In the genomic region with DNA sequence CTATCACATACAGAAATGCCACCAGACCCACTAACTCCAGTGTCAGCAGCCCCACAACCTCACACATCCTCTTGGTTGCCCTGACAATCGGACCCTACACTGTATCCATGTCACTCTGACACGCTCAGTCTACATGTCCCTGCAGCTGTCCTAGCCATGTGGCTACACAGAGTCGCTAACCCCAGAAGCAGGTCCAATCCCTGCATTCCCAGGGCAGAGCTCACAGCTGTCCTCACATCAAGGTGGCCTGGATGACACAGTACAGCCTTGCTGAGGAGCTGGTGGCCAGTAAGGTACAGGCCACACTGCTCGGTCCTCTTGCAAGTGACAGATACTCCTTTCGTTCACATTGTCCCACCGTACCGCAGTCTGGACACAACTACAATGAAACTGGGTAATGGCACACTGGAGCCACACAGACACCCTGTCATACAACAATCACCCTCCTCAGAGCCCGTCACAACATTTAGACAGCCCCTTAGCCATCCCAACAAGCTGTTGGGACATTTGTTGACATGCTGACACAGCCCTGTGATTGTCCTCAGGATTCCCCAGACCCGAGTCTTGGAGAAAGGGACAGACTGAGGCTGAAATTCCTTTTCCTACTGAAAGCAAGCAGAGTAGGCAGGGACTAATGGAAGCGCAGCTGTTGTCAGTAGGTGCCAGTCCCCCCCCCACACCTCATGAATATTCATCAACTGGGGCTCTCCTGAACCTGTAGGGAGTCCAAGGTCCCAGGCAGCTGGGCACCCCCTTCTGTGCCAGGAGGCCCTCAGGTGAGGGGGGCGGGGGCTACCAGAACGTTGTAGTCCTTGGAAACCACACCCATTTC, we compare ENCODE assay signal across 19 mouse cellular contexts. TPM values are rescaled to one million over a fixed set of nuclear protein-coding genes. Genes with fewer than 3 reads are reported as not detected.
DNase-seq lines count a peak whose midpoint lies in the region; ATAC-seq lines count a peak whose summit lies in the region.
"Had no signal": no experiment of that assay in that cellular context is flagged by ENCODE, and none has a peak within 500 bp of the region (broad histone marks: within the 10 kb centered on the region; RNA-seq: fewer than 3 reads in every experiment).

No protein-coding gene starts in this region.

- 0 out of 2 replicates have a peak, but pooled peaks cover 6% of the 10 kb centered on the region for H3K9me3 ChIP-seq in heart, embryonic 12.5 days (replicated peaks)
- H3K9me3 ChIP-seq in megakaryocyte, embryonic 14.5 days: peaks cover 11% of the 10 kb centered on the region
- H3K9me3 ChIP-seq in forebrain, embryonic 12.5 days: no peaks in the 10 kb centered on the region
- no peaks in the 10 kb centered on the region for H3K9me3 ChIP-seq in limb, embryonic 15.5 days
- H3K9me3 ChIP-seq: lung, embryonic 15.5 days; stomach, embryonic 15.5 days had no signal

- 53% methylated on average over 12 of the region's 12 CpGs for WGBS in heart, embryonic 12.5 days
- 42% methylated on average over 12 of the region's 12 CpGs for WGBS in forebrain, embryonic 12.5 days
- WGBS in limb, embryonic 15.5 days: 68% methylated on average over 12 of the region's 12 CpGs

- ATAC-seq in heart, embryonic 12.5 days (ENCODE audit: insufficient number of reproducible peaks, low FRiP score): no peak
- ATAC-seq in megakaryocyte, adult 5-6 weeks (ENCODE audit: poor library complexity, severe bottlenecking): no peak
- no peak; the same call in 1 of the 2 replicates for ATAC-seq in forebrain, embryonic 12.5 days (ENCODE audit: low FRiP score)
- ATAC-seq in limb, embryonic 15.5 days (ENCODE audit: insufficient number of reproducible peaks, low FRiP score, low TSS enrichment, low read depth): no peak
- ATAC-seq: inflammation-experienced regulatory T-cells, adult 6 months had no signal

- H3K4me2 ChIP-seq in heart, embryonic 12.5 days: no peak overlapping the region
- no peak overlapping the region for H3K4me2 ChIP-seq in forebrain, embryonic 12.5 days
- no peak overlapping the region for H3K4me2 ChIP-seq in limb, embryonic 15.5 days
- H3K4me2 ChIP-seq: embryonic facial prominence, embryonic 13.5 days; liver, embryonic 11.5 days; lung, embryonic 15.5 days; stomach, embryonic 15.5 days had no signal

- H3K27me3 ChIP-seq in heart, embryonic 12.5 days (replicated peaks): peaks cover 58% of the 10 kb centered on the region
- peaks cover 49% of the 10 kb centered on the region for H3K27me3 ChIP-seq in megakaryocyte, embryonic 14.5 days (replicated peaks)
- peaks cover 71% of the 10 kb centered on the region for H3K27me3 ChIP-seq in forebrain, embryonic 12.5 days
- H3K27me3 ChIP-seq in limb, embryonic 15.5 days: peaks cover 2% of the 10 kb centered on the region

- 0 out of 2 replicates have a peak, but pooled peaks cover 4% of the 10 kb centered on the region for H3K36me3 ChIP-seq in heart, embryonic 12.5 days
- no peaks in the 10 kb centered on the region for H3K36me3 ChIP-seq in megakaryocyte, embryonic 14.5 days (replicated peaks; ENCODE audit: low read length)
- no peaks in the 10 kb centered on the region for H3K36me3 ChIP-seq in forebrain, embryonic 12.5 days (replicated peaks)
- no peaks in the 10 kb centered on the region for H3K36me3 ChIP-seq in limb, embryonic 15.5 days
- H3K36me3 ChIP-seq: embryonic facial prominence, embryonic 13.5 days; lung, embryonic 15.5 days; stomach, embryonic 15.5 days had no signal

- H3K27ac ChIP-seq in heart, embryonic 12.5 days (ENCODE audit: poor library complexity, severe bottlenecking): no peak overlapping the region
- peak overlapping the region; percentile 46; the same call in 1 of the 2 replicates for H3K27ac ChIP-seq in forebrain, embryonic 12.5 days
- H3K27ac ChIP-seq in limb, embryonic 15.5 days: 0 out of 2 replicates have a peak overlapping the region, but pooled peaks have one; percentile 47
- H3K27ac ChIP-seq: embryonic facial prominence, embryonic 13.5 days; lung, embryonic 15.5 days; macrophage; stomach, embryonic 15.5 days had no signal

- H3K9ac ChIP-seq in heart, embryonic 12.5 days: peak overlapping the region; percentile 3; the same call in 1 of the 2 replicates
- H3K9ac ChIP-seq in forebrain, embryonic 12.5 days: no peak overlapping the region
- no peak overlapping the region for H3K9ac ChIP-seq in limb, embryonic 15.5 days
- H3K9ac ChIP-seq: embryonic facial prominence, embryonic 13.5 days; lung, embryonic 15.5 days; stomach, embryonic 15.5 days had no signal

- peaks cover 23% of the 10 kb centered on the region for H3K4me1 ChIP-seq in heart, embryonic 12.5 days (replicated peaks)
- peaks cover 40% of the 10 kb centered on the region for H3K4me1 ChIP-seq in megakaryocyte, embryonic 14.5 days
- H3K4me1 ChIP-seq in forebrain, embryonic 12.5 days: peaks cover 38% of the 10 kb centered on the region
- peaks cover 31% of the 10 kb centered on the region for H3K4me1 ChIP-seq in limb, embryonic 15.5 days

- H3K4me3 ChIP-seq in heart, embryonic 12.5 days: no peak overlapping the region
- H3K4me3 ChIP-seq in megakaryocyte, embryonic 14.5 days (replicated peaks): peak overlapping the region; percentile 44
- no peak overlapping the region for H3K4me3 ChIP-seq in forebrain, embryonic 12.5 days (replicated peaks)
- H3K4me3 ChIP-seq in limb, embryonic 15.5 days: no peak overlapping the region
- H3K4me3 ChIP-seq: embryonic facial prominence, embryonic 13.5 days; lung, embryonic 15.5 days; stomach, embryonic 15.5 days had no signal

- intact Hi-C loops in heart, postnatal 14 days (cut with DNase I): no loop called here
- intact Hi-C loops in heart, postnatal 10 days (cut with DNase I): no loop called here

- DNase-seq in heart, postnatal 14 days: no peak
- no peak for DNase-seq in spleen, postnatal 10 days (ENCODE audit: low spot score in 2 of 2)
- DNase-seq in heart, postnatal 10 days: no peak
- DNase-seq: adrenal gland, postnatal 10 days; cerebellum, adult 18-20 months; kidney, postnatal 4 days; right cerebral cortex, adult 18-20 months; thymus, postnatal 25 days had no signal

RNA-seq across cellular contexts. Expression of gene Nfix, which starts 9.2 kb away (rescaled TPM):
- polyA plus RNA-seq in heart, embryonic 12.5 days (2016; fragmentation: Nextera tagmentation; extraction: Ambion mirVana): 9.2 and 10.9 TPM in 2 replicates
- total RNA-seq in heart, postnatal 14 days (2021): 100 to 1,000 TPM; 276 to 280 TPM
- polyA plus RNA-seq in megakaryocyte, embryonic 14.5 days (2012; ENCODE audit: insufficient read depth, low replicate concordance): 18.4 and 27.4 TPM in 2 replicates
- total RNA-seq in megakaryocyte, adult 5-6 weeks (2015): 23.8 and 26.9 TPM in 2 replicates
- total RNA-seq in megakaryocyte, adult 5-6 weeks (2017): 7.7 and 17.0 TPM in 2 replicates
- polyA plus RNA-seq in forebrain, embryonic 12.5 days (2016; fragmentation: Nextera tagmentation; extraction: Ambion mirVana): 31.9 and 33.2 TPM in 2 replicates
- polyA plus RNA-seq in limb, embryonic 15.5 days (2015; fragmentation: Nextera tagmentation; extraction: Ambion mirVana): 87.0 and 100 TPM in 2 replicates
- total RNA-seq in heart, postnatal 10 days (2021): 100 to 1,000 TPM; 256 to 266 TPM

RNA-seq across cellular contexts. Expression of gene Dand5, which starts 13.3 kb away (rescaled TPM):
- 4.6 and 6.2 TPM in 2 replicates for polyA plus RNA-seq in heart, embryonic 12.5 days (2016; fragmentation: Nextera tagmentation; extraction: Ambion mirVana)
- 1 to 10 TPM; 6.1 to 6.4 TPM for total RNA-seq in heart, postnatal 14 days (2021)
- polyA plus RNA-seq in megakaryocyte, embryonic 14.5 days (2012; ENCODE audit: insufficient read depth, low replicate concordance): 3.1 TPM in 1 of 2 replicates, not detected in the other
- total RNA-seq in megakaryocyte, adult 5-6 weeks (2015): 1.4 and 2.6 TPM in 2 replicates
- 0.28 and 4.4 TPM in 2 replicates for total RNA-seq in megakaryocyte, adult 5-6 weeks (2017)
- 5.3 and 5.6 TPM in 2 replicates for polyA plus RNA-seq in forebrain, embryonic 12.5 days (2016; fragmentation: Nextera tagmentation; extraction: Ambion mirVana)
- polyA plus RNA-seq in limb, embryonic 15.5 days (2015; fragmentation: Nextera tagmentation; extraction: Ambion mirVana): 7.5 and 8.0 TPM in 2 replicates
- total RNA-seq in heart, postnatal 10 days (2021): 1 to 10 TPM; 3.1 to 3.8 TPM

RNA-seq across cellular contexts. Expression of gene Gadd45gip1, which starts 22.0 kb away (rescaled TPM):
- 50.9 and 52.1 TPM in 2 replicates for polyA plus RNA-seq in heart, embryonic 12.5 days (2016; fragmentation: Nextera tagmentation; extraction: Ambion mirVana)
- 10 to 100 TPM; 23.0 to 25.0 TPM for total RNA-seq in heart, postnatal 14 days (2021)
- 37.4 and 49.3 TPM in 2 replicates for polyA plus RNA-seq in megakaryocyte, embryonic 14.5 days (2012; ENCODE audit: insufficient read depth, low replicate concordance)
- total RNA-seq in megakaryocyte, adult 5-6 weeks (2015): 6.3 and 6.6 TPM in 2 replicates
- total RNA-seq in megakaryocyte, adult 5-6 weeks (2017): 13.9 and 20.5 TPM in 2 replicates
- 43.0 and 44.8 TPM in 2 replicates for polyA plus RNA-seq in forebrain, embryonic 12.5 days (2016; fragmentation: Nextera tagmentation; extraction: Ambion mirVana)
- 44.7 and 45.6 TPM in 2 replicates for polyA plus RNA-seq in limb, embryonic 15.5 days (2015; fragmentation: Nextera tagmentation; extraction: Ambion mirVana)
- total RNA-seq in heart, postnatal 10 days (2021): 10 to 100 TPM; 23.7 to 25.0 TPM

RNA-seq across cellular contexts. Expression of gene Rad23a, which starts 31.1 kb away (rescaled TPM):
- 129 and 131 TPM in 2 replicates for polyA plus RNA-seq in heart, embryonic 12.5 days (2016; fragmentation: Nextera tagmentation; extraction: Ambion mirVana)
- total RNA-seq in heart, postnatal 14 days (2021): 10 to 100 TPM; 78.9 to 79.9 TPM
- polyA plus RNA-seq in megakaryocyte, embryonic 14.5 days (2012; ENCODE audit: insufficient read depth, low replicate concordance): 338 and 623 TPM in 2 replicates
- 35.6 and 36.9 TPM in 2 replicates for total RNA-seq in megakaryocyte, adult 5-6 weeks (2015)
- total RNA-seq in megakaryocyte, adult 5-6 weeks (2017): 27.6 and 29.5 TPM in 2 replicates
- polyA plus RNA-seq in forebrain, embryonic 12.5 days (2016; fragmentation: Nextera tagmentation; extraction: Ambion mirVana): 108 and 118 TPM in 2 replicates
- polyA plus RNA-seq in limb, embryonic 15.5 days (2015; fragmentation: Nextera tagmentation; extraction: Ambion mirVana): 102 and 122 TPM in 2 replicates
- 10 to 100 TPM; 77.8 to 88.5 TPM for total RNA-seq in heart, postnatal 10 days (2021)

RNA-seq across cellular contexts. Expression of gene Calr, which starts 37.4 kb away (rescaled TPM):
- polyA plus RNA-seq in heart, embryonic 12.5 days (2016; fragmentation: Nextera tagmentation; extraction: Ambion mirVana): 747 and 767 TPM in 2 replicates
- 100 to 1,000 TPM; 262 to 331 TPM for total RNA-seq in heart, postnatal 14 days (2021)
- 235 and 510 TPM in 2 replicates for polyA plus RNA-seq in megakaryocyte, embryonic 14.5 days (2012; ENCODE audit: insufficient read depth, low replicate concordance)
- total RNA-seq in megakaryocyte, adult 5-6 weeks (2015): 163 and 187 TPM in 2 replicates
- 821 and 830 TPM in 2 replicates for total RNA-seq in megakaryocyte, adult 5-6 weeks (2017)
- polyA plus RNA-seq in forebrain, embryonic 12.5 days (2016; fragmentation: Nextera tagmentation; extraction: Ambion mirVana): 619 TPM in 2 replicates
- polyA plus RNA-seq in limb, embryonic 15.5 days (2015; fragmentation: Nextera tagmentation; extraction: Ambion mirVana): 1,060 and 1,089 TPM in 2 replicates
- 100 to 1,000 TPM; 275 to 333 TPM for total RNA-seq in heart, postnatal 10 days (2021)
